Mouse (Mus musculus) lung, adult 2 months (tissue): Measurements from ENCODE around the gene Msi2.

Source experiments
- CTCF ChIP-seq: fragments of 200-500 bp; IDR thresholded peaks from 2 replicates; pipeline ENCODE4 v1.5.1; 2011; ENCODE audit warnings: mild to moderate bottlenecking, low read length, control low read depth; ENCODE audit not compliant: insufficient read depth
- POLR2A ChIP-seq: fragments of 200-500 bp; IDR thresholded peaks from 2 replicates; pipeline ENCODE4 v1.6.1; 2011; ENCODE audit warnings: low read depth, mild to moderate bottlenecking, control low read depth, low read length, borderline replicate concordance; ENCODE audit errors: extremely low read depth

DNA sequence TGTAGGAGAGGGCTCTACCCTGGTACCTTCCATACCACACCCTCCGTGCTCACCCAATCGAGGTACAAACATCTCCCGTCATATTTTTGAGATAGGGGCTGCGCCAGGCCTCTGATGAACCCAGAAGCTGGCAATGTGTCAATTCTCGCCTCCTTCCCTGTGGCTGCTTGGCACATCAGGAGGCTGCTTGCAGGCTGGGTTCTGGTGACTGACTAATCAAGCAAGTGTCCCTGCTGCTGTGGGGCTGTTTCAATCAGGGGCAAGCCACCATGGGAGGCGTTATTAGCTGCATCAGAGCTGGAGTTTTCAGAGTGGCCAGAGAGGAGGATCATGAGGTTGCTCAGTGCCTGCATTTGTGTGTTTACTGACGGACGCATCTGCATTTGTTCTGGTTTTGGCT is 310.0 kb downstream of the Msi2 start:
- TF ChIP-seq CTCF (no peak), POLR2A (no peak)
